Mouse (Mus musculus): ENCODE results near the gene Calm1. TPM values are rescaled to one million over a fixed set of nuclear protein-coding genes. Genes with fewer than 3 reads are reported as not detected.
A peak's percentile ranks its signal among the peaks of the same experiment; 100 is the strongest.
"Not testable (repeated sequence)": the region's sequence is repeated elsewhere in the genome, so short reads cannot be mapped to it uniquely, and the experiment has no call there.

Gene Calm1
- polyA plus RNA-seq, 1 experiment from 2014 or later, result 849 TPM

DNA sequence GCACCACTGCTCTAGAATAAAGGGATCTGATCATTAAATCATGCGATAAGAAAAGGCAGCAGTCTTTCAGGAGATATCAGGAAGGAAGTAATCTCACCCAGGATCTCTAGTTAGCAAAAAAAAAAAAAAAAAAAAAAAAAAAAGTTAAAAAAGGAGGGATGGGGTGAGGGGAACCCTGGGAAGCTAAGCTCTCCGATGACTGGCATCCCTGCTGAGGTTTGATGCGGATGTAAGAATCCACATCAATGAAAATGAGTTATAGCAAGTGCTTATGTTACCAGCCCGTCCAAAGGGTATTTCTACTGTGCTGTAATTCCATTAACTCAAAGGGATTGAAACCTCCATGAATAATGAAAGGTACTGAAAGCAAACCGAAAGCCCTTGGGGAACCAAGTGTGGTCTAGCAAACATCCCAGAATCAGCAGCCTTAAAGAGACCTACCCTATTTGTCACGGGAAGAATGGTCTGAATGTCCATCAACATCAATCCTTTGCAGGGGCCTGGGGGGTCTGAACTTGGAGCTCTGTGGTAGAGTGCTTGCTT is 20.3 kb upstream of the Calm1 start:
- WGBS, result 43% methylated on average over 6 of the region's 6 CpGs
- H3K9me3 ChIP-seq (replicated peaks), result no peaks in the 10 kb centered on the region

DNA sequence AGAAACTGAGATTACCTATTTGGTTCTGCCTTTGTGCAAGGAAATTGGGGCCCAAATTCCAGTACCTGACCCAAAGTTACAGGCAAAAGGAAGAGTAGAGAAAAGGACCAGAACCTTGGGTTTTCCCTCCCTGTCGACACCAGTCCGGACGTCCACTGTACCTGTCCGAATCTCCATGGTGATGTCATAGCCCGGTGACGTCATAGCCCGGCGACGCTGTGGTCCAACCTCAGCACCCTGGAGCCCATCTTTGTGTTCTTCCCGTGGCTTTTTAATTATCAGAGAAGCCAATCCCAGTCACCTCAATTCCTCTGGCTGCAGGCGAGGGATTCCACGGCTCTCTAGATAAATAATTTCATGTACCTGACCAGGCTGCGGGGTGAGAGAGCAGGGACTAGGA is 18.4 kb upstream of the Calm1 start:
- WGBS, result 80% methylated on average over 13 of the region's 13 CpGs
- H3K27me3 ChIP-seq (replicated peaks), result no peaks in the 10 kb centered on the region
- H3K4me2 ChIP-seq, result no peak overlapping the region
- H3K4me3 ChIP-seq, result no peak overlapping the region
- no peaks in the 10 kb centered on the region for H3K36me3 ChIP-seq
- no peak overlapping the region for H3K27ac ChIP-seq (ENCODE audit: poor library complexity, severe bottlenecking)
- no peak overlapping the region for H3K9ac ChIP-seq
- H3K4me1 ChIP-seq (replicated peaks), result no peaks in the 10 kb centered on the region
- no peaks in the 10 kb centered on the region for H3K9me3 ChIP-seq (replicated peaks)
- no peak for ATAC-seq (ENCODE audit: insufficient number of reproducible peaks, low FRiP score)

More for the DNA sequence above, 20.3 kb upstream of the Calm1 start:
- ATAC-seq (ENCODE audit: insufficient number of reproducible peaks, low FRiP score), result no peak
- H3K36me3 ChIP-seq, result no peaks in the 10 kb centered on the region
- H3K27ac ChIP-seq (ENCODE audit: poor library complexity, severe bottlenecking), result no peak overlapping the region
- H3K4me1 ChIP-seq (replicated peaks), result no peaks in the 10 kb centered on the region
- H3K27me3 ChIP-seq (replicated peaks), result no peaks in the 10 kb centered on the region
- no peak overlapping the region for H3K4me3 ChIP-seq
- no peak overlapping the region for H3K9ac ChIP-seq
- H3K4me2 ChIP-seq, result no peak overlapping the region

DNA sequence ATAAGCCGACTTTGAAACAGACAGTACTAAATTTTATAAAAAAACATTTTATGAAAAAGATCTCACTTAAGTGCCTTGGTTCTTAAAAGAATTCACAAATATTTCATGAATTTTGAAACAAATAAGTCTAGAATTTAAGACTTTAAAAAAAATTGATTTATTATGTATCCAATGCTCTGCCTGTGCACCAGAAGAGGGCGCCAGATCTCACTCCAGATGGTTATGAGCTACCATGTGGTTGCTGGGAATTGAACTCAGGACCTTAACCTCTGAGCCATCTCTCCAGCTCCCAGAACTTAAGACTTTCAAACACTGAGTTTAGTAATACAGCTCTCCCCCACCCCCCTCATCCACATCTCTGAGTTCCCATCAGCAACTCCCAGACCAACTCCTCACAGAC is 16.6 kb upstream of the Calm1 start:
- H3K4me2 ChIP-seq, result no peak overlapping the region
- H3K9me3 ChIP-seq (replicated peaks), result no peaks in the 10 kb centered on the region
- no peak overlapping the region for H3K4me3 ChIP-seq
- no peak overlapping the region for H3K27ac ChIP-seq (ENCODE audit: poor library complexity, severe bottlenecking)
- 79% methylated on average over 2 of the region's 2 CpGs for WGBS
- ATAC-seq (ENCODE audit: insufficient number of reproducible peaks, low FRiP score), result no peak
- H3K36me3 ChIP-seq, result no peaks in the 10 kb centered on the region
- H3K4me1 ChIP-seq (replicated peaks), result 0 out of 2 replicates have a peak, but pooled peaks cover 3% of the 10 kb centered on the region
- no peaks in the 10 kb centered on the region for H3K27me3 ChIP-seq (replicated peaks)
- no peak overlapping the region for H3K9ac ChIP-seq

DNA sequence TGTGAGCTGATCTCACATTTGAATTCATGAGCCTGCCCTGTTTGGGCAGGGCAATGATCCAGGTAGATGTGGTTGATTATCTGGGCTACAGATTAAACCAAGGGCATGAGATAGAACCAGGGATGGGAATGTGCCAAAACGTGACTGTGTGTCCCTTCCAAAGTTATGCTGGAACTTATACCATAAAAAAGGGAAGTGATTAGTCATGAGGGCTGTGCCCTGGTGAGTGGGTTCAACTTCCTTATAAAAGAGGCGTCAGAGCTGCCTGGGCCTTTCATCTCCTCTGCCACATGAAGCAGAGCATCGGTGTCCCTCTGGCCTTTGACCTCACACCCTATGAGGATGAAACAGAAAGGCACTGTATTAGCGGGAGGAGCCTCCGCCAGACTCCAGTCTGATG is 15.3 kb upstream of the Calm1 start:
- no peaks in the 10 kb centered on the region for H3K27me3 ChIP-seq (replicated peaks)
- no peak overlapping the region for H3K4me2 ChIP-seq
- WGBS, result 69% methylated on average over 5 of the region's 5 CpGs
- 0 out of 2 replicates have a peak, but pooled peaks cover 3% of the 10 kb centered on the region for H3K4me1 ChIP-seq (replicated peaks)
- H3K9ac ChIP-seq, result no peak overlapping the region
- H3K9me3 ChIP-seq (replicated peaks), result no peaks in the 10 kb centered on the region
- no peak for ATAC-seq (ENCODE audit: insufficient number of reproducible peaks, low FRiP score)
- no peak overlapping the region for H3K27ac ChIP-seq (ENCODE audit: poor library complexity, severe bottlenecking)
- H3K4me3 ChIP-seq, result no peak overlapping the region
- H3K36me3 ChIP-seq, result no peaks in the 10 kb centered on the region

DNA sequence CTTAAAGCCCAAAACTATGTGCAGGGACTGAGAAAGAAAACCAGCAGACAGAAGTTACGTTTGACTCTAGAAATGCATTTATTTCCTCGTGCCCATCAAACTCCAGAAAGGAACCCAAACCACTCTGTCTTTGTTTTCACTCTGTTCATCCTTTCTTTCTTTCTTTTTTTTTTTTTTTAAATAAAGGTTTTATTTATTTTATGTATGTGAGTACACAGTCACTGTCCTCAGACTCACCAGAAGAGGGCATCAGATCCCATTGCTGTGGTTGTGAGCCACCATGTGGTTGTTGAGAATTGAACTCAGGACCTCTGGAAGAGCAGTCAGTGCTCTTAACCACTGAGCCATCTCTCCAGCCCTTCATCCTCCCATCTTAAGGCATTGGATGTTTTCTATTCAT is 14.3 kb upstream of the Calm1 start:
- H3K9me3 ChIP-seq (replicated peaks); H3K27ac ChIP-seq (ENCODE audit: poor library complexity, severe bottlenecking); H3K27me3 ChIP-seq (replicated peaks); ATAC-seq (ENCODE audit: insufficient number of reproducible peaks, low FRiP score); H3K9ac ChIP-seq; H3K4me2 ChIP-seq; H3K36me3 ChIP-seq; H3K4me1 ChIP-seq (replicated peaks); H3K4me3 ChIP-seq: not testable (repeated sequence)
- 85% methylated on average over 2 of the region's 2 CpGs for WGBS

DNA sequence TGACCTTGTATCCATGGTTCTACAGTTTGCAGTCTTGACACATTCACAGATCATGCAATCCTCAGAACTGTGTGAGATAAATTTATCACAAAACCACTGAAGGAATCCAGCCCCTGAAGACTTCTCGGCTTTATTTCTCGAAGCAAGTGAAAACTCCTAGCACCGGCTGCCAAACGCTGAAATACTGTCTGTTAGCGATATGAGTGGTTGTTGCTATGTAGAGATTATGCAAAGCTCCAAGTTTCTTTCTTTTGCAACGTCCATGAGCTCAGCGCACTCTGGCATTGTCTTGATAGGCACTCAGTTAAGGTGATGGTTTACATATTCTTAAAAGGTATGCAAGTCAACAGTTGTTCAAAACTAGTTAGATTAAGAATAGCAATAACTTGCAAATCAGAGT is 13.3 kb upstream of the Calm1 start:
- 66% methylated on average over 7 of the region's 7 CpGs for WGBS
- Histone ChIP-seq H3K27me3 (replicated peaks) (no peaks in the 10 kb centered on the region), H3K9me3 (replicated peaks) (no peaks in the 10 kb centered on the region), H3K4me2 (no peak overlapping the region), H3K36me3 (no peaks in the 10 kb centered on the region), H3K4me3 (no peak overlapping the region), H3K27ac (ENCODE audit: poor library complexity, severe bottlenecking) (no peak overlapping the region), H3K4me1 (replicated peaks) (0 out of 2 replicates have a peak, but pooled peaks cover 3% of the 10 kb centered on the region), H3K9ac (no peak overlapping the region)
- ATAC-seq (ENCODE audit: insufficient number of reproducible peaks, low FRiP score), result no peak

DNA sequence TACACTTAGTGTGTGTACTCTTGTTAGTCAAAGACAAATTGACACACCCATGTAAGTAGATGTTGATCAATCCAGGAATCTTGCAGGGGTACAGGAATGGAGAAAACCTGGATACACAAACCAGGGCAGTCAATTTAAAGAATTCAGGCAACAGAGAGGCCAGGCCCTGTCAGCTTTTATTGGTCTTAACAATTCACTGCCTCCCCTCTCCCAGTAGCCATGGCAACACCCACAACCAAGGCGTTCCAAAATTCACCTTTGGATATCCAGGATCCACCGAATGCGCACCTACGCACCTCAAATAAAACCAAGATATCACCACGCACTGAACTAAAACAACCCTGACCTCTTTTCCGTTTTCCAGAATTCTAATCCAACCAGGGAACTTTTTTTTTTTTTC is 12.9 kb upstream of the Calm1 start:
- ATAC-seq (ENCODE audit: insufficient number of reproducible peaks, low FRiP score), result no peak

DNA sequence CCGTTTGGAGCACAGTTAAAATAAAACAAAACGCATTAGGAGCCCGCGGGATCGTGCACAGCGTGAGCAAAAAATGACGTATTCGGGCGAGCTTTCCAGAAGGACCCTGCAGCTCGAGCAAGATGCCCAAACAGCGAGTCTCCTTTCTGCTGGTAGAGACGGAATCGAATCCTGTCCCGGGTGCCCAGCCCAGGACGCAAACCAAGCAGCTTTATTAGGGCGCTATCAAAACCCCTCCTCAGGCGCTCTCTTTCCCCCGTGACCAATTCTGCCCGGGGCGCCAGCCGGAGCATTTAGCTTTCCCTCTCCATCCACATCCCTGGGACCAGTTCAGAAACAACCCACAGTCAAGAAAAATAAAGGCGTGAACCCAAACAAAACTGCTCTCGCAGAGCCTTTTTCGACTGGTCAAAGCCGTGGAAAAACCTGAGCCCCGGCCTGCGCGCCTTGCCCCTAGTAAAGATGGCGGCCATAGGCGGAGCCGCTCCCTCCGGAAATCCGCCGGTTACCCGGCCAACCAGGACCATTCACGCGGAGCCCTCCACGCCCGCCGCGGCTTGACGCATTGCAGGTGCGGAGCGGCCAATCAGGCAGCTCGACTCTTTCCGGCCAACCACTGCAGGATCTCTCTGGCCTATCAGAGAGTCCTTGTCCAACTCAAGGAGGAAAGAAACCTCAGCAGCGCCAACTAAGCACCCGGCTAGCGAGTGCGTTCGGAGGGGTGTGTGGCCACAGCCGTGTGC is 12.1 kb upstream of the Calm1 start:
- Histone ChIP-seq H3K9ac (peak overlapping the region; percentile 88), H3K4me1 (replicated peaks) (0 out of 2 replicates have a peak, but pooled peaks cover 3% of the 10 kb centered on the region), H3K27ac (ENCODE audit: poor library complexity, severe bottlenecking) (peak overlapping the region; percentile 97), H3K4me2 (peak overlapping the region; percentile 82), H3K27me3 (replicated peaks) (no peaks in the 10 kb centered on the region), H3K4me3 (peak overlapping the region; percentile 66), H3K36me3 (no peaks in the 10 kb centered on the region), H3K9me3 (replicated peaks) (no peaks in the 10 kb centered on the region)
- peak; percentile 99 for ATAC-seq (ENCODE audit: insufficient number of reproducible peaks, low FRiP score)
- WGBS, result under 1% methylated on average over 52 of the region's 52 CpGs

More for the DNA sequence above, 12.9 kb upstream of the Calm1 start:
- 17% methylated on average over 6 of the region's 6 CpGs for WGBS
- Histone ChIP-seq H3K36me3 (no peaks in the 10 kb centered on the region), H3K9me3 (replicated peaks) (no peaks in the 10 kb centered on the region), H3K9ac (peak overlapping the region; percentile 88), H3K27me3 (replicated peaks) (no peaks in the 10 kb centered on the region), H3K4me2 (peak overlapping the region; percentile 82), H3K27ac (ENCODE audit: poor library complexity, severe bottlenecking) (peak overlapping the region; percentile 97), H3K4me3 (peak overlapping the region; percentile 66), H3K4me1 (replicated peaks) (0 out of 2 replicates have a peak, but pooled peaks cover 3% of the 10 kb centered on the region)

DNA sequence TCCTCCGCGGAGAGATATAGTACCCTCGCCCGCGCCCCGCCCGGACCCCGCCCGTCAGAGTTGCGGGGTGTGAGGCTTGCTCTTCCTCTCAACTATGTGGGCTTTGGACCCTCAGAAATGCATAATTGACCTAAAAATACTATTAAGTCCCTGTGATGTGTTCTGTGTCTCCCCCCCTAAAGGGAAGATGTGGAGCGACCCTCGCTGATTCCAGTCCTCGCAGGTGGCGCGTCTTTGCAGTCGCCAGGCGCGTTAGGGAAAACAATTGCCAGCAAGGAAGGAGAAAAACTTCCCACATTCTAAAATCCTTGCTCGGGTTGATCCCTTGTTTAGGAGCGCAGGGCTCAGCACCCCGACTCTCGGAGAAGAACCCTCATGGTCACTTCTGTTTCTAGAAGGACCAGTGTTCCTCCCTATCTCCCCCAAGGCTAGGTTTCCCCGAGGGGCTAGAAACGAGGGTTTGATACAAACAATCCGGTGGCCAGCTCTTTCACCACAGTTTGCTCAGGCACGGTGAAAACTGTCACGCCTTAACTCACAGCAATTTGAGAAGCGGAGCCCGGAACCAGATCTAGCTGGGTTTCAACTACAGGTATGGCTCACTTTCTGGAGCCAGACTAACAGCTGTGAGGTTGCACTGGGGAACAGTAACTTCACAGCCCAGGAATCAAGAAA is 11.3 kb upstream of the Calm1 start:
- Histone ChIP-seq H3K36me3 (no peaks in the 10 kb centered on the region), H3K4me2 (peak overlapping the region; percentile 76), H3K9ac (peak overlapping the region; percentile 73), H3K9me3 (replicated peaks) (no peaks in the 10 kb centered on the region), H3K27me3 (replicated peaks) (no peaks in the 10 kb centered on the region), H3K27ac (ENCODE audit: poor library complexity, severe bottlenecking) (peak overlapping the region; percentile 97), H3K4me1 (replicated peaks) (0 out of 2 replicates have a peak, but pooled peaks cover 3% of the 10 kb centered on the region), H3K4me3 (peak overlapping the region; percentile 66)
- WGBS, result 2% methylated on average over 29 of the region's 29 CpGs
- no peak for ATAC-seq (ENCODE audit: insufficient number of reproducible peaks, low FRiP score)

DNA sequence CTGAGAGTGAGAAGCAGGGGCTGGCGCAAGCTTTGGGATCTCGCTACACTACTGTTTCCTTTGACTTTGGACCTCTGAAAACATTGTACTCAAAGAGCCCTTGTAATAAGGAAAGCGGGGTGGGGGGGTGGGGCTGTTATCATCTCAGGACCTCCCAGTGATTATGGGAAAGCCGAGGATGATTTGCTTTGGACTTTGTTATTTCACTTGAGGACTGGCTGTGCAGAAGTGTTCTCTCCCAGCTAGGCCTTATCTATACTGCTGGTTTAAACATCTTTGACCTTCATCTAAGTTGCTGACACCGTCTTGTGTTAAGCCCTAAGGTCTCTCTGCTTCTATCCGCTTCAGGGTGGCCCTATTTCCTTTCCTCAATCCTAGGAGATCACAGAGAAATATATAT is 8.4 kb upstream of the Calm1 start:
- WGBS, result 66% methylated on average over 6 of the region's 6 CpGs
- H3K4me2 ChIP-seq, result no peak overlapping the region

DNA sequence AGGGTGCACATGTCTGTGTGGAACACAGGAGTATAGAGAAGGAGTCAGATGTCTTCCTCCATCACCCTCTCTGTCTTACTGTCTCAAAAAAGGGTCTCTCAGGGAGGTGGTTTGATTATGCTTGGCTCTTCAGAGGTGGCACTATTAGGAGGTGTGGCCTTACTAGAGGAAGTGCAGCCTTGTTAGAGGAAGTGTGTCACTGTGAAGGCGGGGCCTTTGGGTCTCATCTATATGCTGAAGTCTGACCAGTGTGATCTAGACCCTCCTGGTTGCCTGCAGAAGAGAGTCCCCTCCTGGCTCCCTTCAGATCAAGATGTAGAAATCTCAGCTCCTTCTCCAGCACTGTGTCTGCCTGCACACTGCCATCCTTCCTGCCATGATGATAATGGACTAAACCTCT is 5.1 kb upstream of the Calm1 start:
- Histone ChIP-seq H3K9ac (no peak overlapping the region), H3K4me3 (no peak overlapping the region), H3K4me1 (replicated peaks) (peaks cover 4% of the 10 kb centered on the region; the same call in 1 of the 2 replicates), H3K36me3 (no peaks in the 10 kb centered on the region), H3K27me3 (replicated peaks) (no peaks in the 10 kb centered on the region), H3K4me2 (no peak overlapping the region), H3K9me3 (replicated peaks) (no peaks in the 10 kb centered on the region), H3K27ac (ENCODE audit: poor library complexity, severe bottlenecking) (no peak overlapping the region)
- ATAC-seq (ENCODE audit: insufficient number of reproducible peaks, low FRiP score), result no peak
- WGBS, result 76% methylated on average over 1 of the region's 1 CpGs

More for the DNA sequence above, 8.4 kb upstream of the Calm1 start:
- Histone ChIP-seq H3K27ac (ENCODE audit: poor library complexity, severe bottlenecking) (no peak overlapping the region), H3K4me3 (no peak overlapping the region), H3K27me3 (replicated peaks) (no peaks in the 10 kb centered on the region), H3K36me3 (no peaks in the 10 kb centered on the region), H3K9ac (no peak overlapping the region), H3K4me1 (replicated peaks) (0 out of 2 replicates have a peak, but pooled peaks cover 3% of the 10 kb centered on the region), H3K9me3 (replicated peaks) (no peaks in the 10 kb centered on the region)
- no peak for ATAC-seq (ENCODE audit: insufficient number of reproducible peaks, low FRiP score)

Measured in heart, embryonic 12.5 days (tissue).